Mouse (Mus musculus) lung, postnatal 36 days (tissue): ENCODE data around the gene Ncapd3.

ENCODE experiments used
- DNase-seq: peaks from one replicate; pipeline ENCODE4 v3.0.0; 2022; ENCODE audit warnings: mixed read lengths

Gene Ncapd3

DNA sequence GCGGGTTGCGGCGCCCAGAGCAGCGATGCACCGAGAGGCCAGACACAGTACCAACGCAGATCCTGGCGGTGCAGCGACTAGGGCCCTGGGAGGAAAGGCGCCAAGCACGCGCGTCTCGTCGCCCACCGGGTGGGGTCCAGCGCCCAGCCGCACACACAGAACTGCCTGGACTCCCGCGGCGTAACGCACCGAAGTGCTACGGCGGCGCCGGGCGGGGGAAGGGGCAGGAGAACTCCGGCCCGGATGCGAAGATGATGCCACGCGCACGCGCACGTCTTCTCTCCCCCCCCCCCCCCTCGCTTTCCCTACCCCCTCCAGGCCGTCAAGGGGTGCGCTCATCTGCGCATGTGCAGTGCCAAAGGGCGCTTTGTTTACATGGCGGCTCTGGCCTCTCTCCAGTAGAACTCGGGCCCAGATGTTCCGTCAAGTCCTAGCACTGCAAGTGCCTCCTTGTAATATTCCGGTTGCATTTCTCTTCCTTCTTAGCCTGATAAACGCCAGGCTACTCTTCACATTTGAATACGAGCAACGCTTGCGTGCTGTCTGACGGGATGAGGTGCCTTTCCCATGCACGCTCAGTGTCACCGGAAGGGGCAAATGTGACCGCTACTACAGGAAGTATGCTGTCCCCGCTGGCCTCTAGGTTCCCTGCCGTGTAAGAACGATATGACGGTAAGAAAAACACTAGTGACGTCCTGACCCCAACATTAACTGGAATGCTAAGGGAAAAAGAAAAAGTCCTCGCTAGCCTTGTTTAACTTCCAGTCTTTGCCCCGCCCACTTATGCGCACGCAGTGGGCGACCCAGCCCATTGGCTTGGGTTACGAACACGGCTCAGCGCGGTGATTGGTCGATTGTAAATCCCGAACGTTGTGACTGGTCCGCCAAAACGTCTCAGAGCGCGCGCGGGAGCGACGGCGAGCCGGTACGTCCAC lies at the start of gene Ncapd3, which contains the start of gene Vps26b:
TSS of gene Ncapd3 (plus strand) at position 348 of the 935 bp plus-strand sequence.
TSS of gene Vps26b (minus strand) at position 238 of the 935 bp plus-strand sequence.
- DNase-seq = peak; percentile 99

DNA sequence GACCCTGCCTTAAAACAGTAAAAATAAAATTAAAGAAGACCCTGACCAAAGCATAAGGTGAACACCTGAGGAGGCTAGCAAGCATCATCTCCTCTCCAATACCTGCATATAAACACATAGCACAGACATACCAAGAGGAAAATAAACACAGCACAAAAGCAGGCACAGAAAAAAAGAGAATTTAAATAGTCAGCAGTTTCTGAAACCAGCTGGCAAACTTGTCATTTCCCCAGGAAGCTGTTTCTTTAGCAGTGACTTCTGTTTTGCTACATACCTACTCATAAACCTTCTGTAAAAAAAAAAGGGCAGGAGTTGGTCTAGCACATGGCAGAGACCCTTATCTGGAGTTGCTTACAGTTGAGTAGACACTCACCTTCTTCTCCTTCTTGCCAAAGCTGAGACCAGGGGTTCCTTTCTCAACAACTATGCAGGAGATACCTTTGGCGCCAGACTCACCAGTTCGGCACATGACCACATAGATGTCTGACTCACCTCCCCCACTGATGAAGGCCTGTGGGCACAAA lies 44.8 kb upstream of the Ncapd3 start:
- no peak for DNase-seq

DNA sequence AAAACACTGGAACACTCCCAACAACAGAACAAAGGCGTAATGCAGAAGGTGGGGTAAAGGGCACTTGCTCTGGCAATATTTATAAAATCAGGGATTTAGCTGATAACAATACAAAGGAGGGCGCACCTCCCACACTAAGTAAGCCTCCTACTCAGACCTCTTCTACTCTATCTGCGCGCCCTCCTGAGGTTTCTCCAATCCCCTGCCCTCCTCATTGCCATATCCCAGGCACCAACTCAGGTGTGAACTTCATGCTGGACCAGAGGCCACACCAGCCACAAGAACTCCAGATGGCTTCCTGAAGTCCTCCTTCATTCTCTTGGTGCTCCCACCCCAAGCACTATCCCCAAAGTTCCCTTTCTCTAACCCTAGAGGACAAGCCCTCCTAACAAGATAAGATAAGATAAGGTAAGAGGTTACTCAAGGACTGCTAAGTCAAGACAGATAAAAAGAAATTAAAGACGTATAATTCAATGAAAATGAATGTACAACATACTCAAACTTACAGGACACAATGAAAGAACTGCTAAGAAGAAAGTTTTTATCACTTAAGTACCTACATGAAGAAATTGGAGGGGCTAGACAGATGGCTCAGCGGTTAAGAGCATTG lies 44.2 kb upstream of the Ncapd3 start:
- no peak for DNase-seq

DNA sequence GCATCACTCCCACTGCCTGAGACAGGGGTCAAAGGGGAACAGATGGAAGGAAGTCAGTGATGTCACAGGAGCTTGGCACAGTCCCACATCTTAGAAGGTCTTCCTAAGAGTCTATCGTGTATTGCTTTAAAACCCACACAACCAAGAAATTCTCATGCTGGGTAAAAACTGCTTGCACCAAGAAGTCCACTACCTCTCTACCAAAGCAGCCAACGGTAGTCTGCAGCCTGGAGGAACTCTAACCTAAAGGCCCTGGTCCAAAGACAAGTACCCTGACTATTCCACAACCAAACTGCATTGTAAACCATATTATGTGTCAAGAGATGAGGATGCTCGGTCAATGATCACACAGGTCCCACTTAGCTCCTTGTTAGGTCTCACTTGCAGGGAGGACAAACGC lies 39.8 kb upstream of the Ncapd3 start:
- no peak for DNase-seq

DNA sequence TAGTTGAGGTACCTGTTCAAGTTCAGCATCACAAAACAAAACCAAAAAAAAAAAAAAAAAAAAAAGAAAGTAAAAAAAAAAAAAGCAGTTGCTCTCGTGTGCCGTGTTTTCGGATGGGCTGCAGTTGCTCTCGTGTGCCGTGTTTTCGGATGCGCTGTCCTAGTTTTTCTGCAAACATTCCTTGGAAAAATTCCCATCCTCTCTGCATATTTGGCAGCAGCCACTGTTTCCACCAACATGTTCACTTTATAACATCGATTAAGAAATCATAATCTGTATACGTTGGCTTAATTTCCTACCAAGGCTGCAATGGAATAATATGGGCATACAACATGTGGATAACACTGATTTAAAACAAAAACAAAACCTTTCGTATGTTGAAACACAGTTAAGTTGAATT lies 36.9 kb upstream of the Ncapd3 start:
- DNase-seq = no peak

DNA sequence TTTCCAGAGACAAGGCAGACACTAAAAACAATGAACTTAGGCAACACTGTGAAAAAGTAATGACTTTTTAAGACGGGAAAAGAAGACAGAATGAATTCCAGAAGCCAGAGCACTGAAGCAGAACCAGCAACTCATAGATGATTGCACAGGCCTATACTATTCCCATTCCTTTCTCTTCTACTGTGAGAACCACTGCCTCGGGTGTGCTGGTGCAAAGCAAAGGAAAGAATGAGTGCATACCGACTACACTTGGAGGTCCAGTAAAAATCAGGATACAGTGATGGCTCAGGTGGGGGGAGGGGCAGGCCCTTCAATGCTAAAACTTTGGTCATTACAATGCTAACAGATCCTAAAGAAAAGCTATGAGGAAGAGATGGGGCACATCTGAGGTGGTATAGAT lies 36.1 kb upstream of the Ncapd3 start:
- DNase-seq = no peak

DNA sequence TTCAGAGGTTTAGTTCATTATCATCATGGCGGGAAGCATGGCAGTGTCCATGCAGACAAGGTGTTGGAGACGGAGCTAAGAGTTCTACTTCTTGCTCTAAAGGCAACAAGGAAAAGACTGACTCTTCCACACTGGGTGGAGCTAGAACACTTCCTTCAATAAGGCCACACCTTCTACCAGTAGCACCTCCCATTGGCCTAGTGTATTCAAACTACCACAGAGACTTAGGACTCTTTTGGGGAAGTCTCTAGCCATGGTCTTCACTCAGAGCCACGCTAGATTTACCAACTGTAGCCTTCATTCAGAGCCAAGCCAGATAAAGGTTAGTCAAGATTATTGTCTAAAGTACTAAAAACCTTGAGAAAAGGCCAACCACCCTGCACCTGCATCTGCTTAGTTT lies 32.9 kb upstream of the Ncapd3 start:
- DNase-seq = peak; percentile 61

DNA sequence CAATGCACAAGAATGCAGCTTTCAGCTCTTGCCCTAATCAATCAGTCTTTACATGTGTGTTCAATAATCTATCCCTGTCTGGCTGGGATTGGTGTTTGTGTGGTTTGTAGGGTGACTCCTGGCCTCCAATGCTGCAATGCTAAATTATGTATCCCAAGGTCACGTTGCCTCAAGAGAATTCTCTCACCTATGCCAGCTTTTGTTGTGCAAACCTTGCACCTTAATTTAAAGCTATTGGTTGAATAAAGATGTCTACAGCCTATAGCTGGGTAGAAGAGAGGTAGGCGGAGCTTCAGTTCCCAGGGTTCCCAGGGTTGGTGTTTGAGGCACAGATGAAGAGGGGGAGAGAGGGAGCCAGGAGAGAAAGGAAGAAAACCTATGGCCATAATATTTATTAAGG lies 32.5 kb upstream of the Ncapd3 start:
- DNase-seq = no peak

DNA sequence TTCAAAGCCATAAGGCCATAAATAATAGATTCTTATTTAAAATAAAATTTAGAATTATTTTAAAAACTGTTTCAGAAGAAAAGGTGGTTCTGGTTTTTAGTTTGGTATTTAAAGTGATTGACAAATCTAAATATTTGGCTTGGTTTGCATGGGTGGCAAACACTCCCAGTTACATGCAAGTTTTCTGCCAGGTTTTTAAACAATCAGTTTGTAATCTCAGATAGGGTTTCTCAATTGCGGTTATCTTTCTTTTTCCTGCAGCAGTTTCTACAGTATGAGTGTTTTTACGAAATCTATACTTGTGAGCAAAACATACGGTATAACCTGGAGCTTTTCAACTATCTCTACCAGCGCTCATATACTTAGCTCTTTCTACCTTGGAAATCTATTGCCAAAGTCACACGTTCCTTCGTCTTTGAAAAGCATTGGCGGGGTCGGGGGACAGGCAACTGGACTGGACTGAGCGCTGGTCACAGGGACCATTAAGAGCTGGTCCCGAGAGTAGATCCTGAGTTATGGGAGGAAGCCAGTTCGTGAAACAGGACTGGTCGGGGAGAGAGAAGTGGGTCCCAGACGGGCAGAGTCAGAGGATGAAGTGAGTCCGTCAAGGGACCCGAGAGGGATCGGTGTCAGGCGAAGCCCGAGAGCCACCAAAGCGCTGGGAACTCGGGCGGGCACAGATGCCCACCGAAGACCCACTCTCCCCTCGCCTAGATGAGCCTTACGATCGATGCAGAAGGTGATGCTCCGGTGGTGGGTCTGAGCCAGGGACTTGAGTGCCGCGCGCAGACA lies 31.1 kb upstream of the Ncapd3 start:
- peak; percentile 24 for DNase-seq

DNA sequence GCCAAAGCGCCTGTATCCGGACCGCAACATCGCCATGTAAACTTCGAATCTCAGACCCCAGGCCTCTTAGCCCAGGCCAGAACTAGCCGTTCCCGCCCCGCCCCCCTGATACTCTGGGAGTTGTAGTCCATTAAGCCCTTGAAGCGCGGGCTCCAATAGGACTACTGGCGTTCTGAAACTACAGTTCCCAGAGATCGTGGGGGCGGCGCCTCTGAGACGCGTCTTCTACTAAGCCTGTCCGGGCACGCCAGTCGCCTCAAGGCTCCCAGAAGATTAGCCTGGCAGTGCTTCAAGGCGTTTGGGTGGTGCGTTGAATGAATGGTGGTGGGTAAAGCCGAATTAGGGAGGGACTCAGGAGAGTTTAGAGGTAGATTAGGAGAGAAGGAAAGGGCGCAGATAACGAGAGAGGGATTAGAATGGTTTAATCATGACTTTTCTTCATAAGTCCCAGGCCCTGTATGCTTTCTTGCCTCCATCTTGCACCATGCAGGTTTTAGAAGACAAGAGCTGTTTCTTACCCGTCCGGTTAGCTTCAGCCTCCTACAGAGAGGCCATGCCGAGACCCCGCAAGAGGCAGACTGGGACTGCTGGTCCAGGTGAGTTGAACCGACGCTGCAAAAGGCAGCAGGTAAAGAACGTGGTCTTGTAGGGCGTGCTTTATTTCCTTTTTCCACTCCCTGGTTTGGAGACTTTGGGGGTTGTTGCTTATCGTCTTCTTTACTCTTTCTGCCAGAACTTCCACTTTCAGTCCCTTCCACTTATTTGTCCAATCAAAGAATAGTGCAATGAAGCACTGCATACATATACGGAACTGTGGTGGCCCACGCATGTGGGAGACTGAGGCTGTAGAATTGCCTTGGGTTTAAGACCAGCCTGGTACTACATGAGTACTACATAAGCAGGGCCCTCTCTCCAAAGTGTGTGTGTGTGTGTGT lies 30.2 kb upstream of the Ncapd3 start, which contains the start of the genes Acad8 and Thyn1:
TSS of gene Acad8 (minus strand) at position 106 of the 935 bp plus-strand sequence.
TSS of gene Thyn1 (plus strand) at position 250 of the 935 bp plus-strand sequence.
- DNase-seq = peak; percentile 99

DNA sequence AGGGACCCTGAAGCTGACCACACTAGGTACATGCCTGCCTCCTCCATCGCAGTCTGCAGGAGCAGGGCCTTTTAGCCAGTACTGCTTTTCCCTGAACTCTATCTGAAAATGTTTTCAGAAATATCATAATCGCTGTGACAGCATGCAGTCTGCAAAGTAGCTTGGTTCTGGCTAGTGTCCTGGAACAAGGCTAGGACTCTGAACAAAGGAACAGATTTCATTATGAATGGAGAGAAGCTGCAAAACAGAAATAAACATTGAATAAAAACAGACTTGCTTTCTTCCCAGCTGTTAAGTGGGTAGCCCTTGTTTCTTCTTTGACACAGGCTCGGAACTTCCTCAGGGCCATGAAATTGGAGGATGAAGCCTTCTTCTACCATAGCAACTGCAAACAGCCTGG lies 24.7 kb upstream of the Ncapd3 start:
- DNase-seq = no peak

DNA sequence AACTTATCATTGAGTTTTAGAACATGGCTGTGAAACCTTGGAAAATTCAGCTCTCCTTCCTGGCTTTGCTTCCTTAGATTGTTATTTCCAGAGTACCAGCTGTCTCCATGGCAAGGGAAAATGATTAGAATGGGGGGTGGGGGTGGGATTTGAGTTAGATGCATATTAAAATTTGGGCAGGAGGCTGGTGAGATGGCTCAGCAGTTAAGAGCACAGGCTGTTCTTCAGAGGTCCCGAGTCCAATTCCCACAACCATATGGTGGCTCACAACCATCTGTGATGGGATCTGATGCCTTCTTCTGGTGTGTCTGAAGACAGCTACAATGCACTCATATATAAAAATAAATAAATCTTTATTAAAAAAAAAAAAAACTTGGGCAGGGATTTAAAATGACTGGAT lies 24.0 kb upstream of the Ncapd3 start:
- no peak for DNase-seq

DNA sequence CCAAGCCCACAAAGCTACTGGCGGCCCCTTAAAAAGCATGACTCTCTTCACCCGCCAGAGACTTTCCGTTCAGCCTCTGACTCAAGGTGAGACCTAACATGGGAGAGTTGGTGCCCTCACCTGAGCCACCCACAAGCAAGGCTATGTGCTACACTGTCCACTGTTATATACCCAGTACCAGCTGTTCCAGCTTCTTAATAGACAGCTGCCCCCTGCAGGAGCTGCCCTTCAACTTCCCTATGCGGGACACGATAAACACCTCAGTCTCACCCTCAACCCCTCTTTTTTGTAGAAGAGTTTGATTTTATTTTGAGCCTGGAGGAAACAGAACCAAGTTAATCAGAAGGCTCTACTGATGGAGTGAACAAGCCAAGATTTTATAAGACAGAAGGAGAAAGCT lies 23.1 kb upstream of the Ncapd3 start:
- DNase-seq = no peak

DNA sequence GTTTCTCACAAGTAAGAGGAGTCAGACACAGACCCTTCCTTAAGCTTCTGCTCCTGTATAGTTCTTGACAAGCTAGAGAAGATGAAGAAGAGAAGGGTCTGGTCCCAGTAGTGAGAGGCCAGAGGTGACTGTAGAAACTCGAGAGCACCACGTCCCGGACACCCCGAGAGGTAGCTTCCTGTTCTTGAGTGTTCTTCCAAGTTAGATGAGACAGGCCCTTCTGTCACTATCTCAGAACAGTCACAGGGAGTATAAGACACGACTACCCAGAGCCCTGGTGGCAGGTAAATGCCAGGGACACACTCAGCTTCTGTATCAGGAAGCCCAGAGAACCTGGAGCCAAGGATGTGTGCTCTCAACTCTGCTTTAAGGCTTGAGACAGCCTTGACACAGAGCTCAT lies 20.7 kb upstream of the Ncapd3 start:
- no peak for DNase-seq

DNA sequence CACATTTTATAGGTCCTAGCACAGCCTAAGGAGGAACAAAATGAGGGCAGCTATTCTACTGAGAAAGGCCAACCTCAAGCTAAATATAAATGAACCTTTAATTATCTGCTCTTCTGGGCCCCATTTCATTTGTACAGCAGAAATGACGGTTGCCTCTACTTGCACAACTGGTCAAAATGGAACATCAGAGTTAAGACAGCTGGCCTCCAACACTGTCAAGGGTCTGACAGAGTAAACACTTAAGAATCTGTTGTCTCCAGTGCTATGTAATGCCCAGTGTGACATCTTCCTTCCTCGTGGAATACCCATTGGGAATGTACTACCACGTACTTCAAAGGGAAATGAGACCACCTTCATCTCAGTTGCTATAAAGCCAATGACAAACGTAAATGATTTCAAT lies 18.4 kb upstream of the Ncapd3 start:
- DNase-seq = no peak

DNA sequence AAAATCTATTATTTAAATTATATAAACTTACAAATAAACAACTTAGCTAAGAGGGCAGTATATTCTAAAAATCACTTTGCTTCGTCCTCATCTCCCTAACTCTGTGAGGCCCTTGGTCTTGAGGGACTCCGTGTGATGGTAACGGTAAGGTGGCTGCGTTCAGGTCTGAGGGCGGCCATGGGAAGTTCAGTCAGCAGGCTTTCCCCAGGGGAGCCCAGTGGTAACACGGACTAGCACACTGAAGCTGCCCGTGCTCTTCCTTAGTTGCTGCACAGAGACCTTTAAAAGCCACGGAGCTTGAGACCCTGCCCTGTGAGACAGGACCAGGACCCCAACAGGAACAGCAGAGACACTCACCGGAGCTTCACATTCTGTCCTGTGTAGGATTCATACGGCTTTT lies 11.0 kb upstream of the Ncapd3 start:
- no peak for DNase-seq

DNA sequence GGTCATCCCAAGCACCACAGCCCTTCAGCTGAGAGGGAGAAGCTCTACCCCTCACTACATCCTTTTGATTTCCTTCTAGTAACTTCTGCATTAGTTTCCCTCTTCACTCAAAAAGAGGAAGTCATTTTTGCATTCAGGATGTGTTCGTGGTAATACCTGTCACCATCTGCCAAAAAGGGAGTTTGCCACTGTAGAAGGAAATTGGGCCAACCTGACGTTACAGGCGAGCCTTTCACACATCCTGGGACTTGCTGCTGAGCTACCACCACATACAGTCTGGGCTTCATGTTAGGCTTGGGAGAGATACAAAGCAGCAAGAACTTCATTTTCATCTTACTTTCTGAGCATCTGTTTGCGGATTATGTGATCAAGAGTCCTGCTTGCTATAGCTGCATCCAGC lies 6.3 kb upstream of the Ncapd3 start:
- DNase-seq = no peak

DNA sequence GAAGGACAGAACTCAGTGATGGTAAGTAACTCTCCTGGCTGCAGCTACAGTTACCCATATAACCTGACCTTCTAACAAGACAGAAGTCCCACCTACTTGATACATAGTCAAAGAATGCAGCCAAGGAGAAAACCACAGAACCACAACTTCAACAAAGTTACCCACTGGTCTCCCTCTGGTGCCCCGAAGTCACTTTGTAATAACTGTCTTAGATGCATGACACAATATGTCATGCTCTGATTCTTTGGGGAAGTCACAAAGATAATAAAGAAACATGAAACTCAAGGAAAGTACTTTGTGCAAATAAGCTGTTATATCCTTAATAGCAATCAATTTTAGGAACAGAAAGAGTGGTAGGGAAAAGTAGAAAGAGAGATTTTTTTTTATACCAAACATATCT lies 3.3 kb upstream of the Ncapd3 start:
- peak; percentile 40 for DNase-seq

DNA sequence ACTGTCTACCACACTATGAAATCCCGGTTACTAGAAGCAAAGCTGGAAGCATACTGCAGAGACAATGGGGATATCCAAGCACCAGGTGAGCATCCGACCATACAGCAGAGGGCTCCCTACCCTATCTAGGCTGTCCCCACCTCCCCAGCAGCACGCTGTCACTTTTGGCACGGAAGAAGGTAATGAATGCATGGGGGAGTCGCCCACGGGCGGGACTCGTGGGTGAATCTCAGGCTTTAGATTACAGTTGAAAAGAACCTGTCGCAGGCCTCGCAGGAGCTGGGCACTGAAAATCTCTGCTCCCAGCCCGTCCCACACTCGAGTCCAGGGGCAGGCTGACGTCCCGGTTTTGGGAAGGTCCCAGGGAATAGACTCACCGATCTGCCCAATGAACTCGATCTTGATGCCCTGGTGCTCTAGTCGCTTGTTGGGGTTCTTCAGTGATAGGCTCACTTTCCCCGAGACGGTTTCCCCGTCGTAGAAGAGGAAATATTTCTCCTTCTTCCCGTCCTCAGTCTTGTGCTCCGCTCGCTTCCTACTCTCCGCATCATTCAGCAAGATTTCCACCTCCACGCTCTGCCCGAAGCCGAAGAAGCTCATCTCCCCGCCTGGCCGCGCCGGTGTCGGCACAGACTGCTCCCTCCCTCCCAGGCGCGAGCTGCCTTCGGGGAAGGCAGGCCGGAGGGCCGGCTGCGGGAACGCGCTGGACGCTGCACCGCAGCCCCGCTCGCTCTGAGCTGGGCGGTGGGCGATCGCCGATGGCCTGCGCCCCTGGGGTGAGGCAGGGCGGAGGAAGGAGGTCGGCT lies 750 bp upstream of the Ncapd3 start:
- peak; percentile 47 for DNase-seq

DNA sequence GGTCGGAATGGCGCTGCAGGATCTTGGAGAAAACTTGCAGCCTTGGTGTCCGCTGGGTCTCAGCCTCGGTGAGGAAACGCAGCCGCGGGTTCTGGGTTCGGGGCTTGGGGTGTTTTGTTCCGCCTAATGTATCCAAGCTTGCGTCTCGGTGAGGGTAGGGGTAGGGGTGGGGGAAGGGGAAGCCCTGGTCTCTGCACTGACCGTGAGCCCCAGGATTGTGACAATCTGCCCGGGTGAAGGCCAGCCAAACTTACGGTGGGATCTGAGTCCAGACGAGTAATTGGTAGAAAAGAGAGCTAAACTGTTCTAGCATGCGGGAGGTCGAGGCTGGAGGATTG lies 757 bp downstream of the Ncapd3 start:
- no peak for DNase-seq

DNA sequence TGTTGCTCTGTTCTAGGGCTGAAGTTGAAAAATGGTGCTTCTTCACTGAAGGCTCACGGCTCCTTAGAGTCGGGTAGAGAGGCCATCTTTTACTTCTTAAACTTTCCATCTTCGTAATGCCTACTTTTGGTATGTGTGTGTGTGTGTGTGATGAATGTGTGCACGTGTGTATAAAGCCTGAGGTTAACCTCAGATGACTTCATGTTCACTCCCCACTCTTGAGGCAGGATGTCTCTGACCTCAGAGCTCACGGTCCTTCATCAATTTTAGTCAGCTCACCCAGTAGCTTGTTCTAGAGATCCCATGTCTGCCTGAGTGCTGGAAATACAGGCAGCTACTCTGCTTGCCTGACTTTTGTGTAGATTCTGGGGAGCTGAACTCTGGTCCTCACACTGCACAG lies 13.9 kb downstream of the Ncapd3 start:
- DNase-seq = no peak
